Mouse (Mus musculus) olfactory bulb, adult 2 months (tissue): Measurements from ENCODE around the gene Mtfp1.
"Not testable (repeated sequence)": the region's sequence is repeated elsewhere in the genome, so short reads cannot be mapped to it uniquely, and the experiment has no call there.

Experiments
- CTCF ChIP-seq: fragments of 200-500 bp; IDR thresholded peaks from 2 replicates; pipeline ENCODE4 v1.5.1; 2012; ENCODE audit warnings: low read depth, mild to moderate bottlenecking, low read length, moderate library complexity; ENCODE audit not compliant: insufficient read depth
- POLR2A ChIP-seq: fragments of 200-500 bp; IDR thresholded peaks from 2 replicates; pipeline ENCODE4 v1.6.1; 2012; ENCODE audit warnings: mild to moderate bottlenecking, low read depth, low read length, moderate library complexity; ENCODE audit not compliant: insufficient read depth

- not testable (repeated sequence) for TF ChIP-seq CTCF, POLR2A
Observed at GRCm38 (mm10) chr11:4107901-4108300, 12.7 kb upstream of the Mtfp1 start.
